In genomic region chr15:78571554-78572269, GRCm38 (mm10) we compare ENCODE assay signal across 10 mouse cellular contexts. TPM values are rescaled to one million over a fixed set of nuclear protein-coding genes. Genes with fewer than 3 reads are reported as not detected.
A peak's percentile ranks its signal among the peaks of the same experiment; 100 is the strongest.
DNase-seq lines count a peak whose midpoint lies in the region; ATAC-seq lines count a peak whose summit lies in the region.
"Had no signal": no experiment of that assay in that cellular context is flagged by ENCODE, and none has a peak within 500 bp of the region (broad histone marks: within the 10 kb centered on the region; RNA-seq: fewer than 3 reads in every experiment).

No protein-coding gene starts in this region.

- peak overlapping the region; percentile 32 for H3K4me2 ChIP-seq in heart, embryonic 16.5 days (ENCODE audit: low read depth, low read length)
- no peak overlapping the region for H3K4me2 ChIP-seq in kidney, embryonic 16.5 days (replicated peaks; ENCODE audit: low read depth, low read length)
- H3K4me2 ChIP-seq: neural tube, embryonic 13.5 days had no signal

- H3K36me3 ChIP-seq in heart, embryonic 16.5 days (ENCODE audit: control insufficient read depth, insufficient read depth) = no peaks in the 10 kb centered on the region
- H3K36me3 ChIP-seq in kidney, embryonic 16.5 days (ENCODE audit: insufficient read depth, low read length) = no peaks in the 10 kb centered on the region
- H3K36me3 ChIP-seq: neural tube, embryonic 13.5 days had no signal

- H3K4me3 ChIP-seq in heart, embryonic 16.5 days (ENCODE audit: low read length) = peak overlapping the region; percentile 42
- no peak overlapping the region for H3K4me3 ChIP-seq in kidney, embryonic 16.5 days (ENCODE audit: low read length)
- H3K4me3 ChIP-seq: neural tube, embryonic 13.5 days had no signal

- no peaks in the 10 kb centered on the region for H3K27me3 ChIP-seq in heart, embryonic 16.5 days (ENCODE audit: control insufficient read depth, insufficient read depth, low read length)
- no peaks in the 10 kb centered on the region for H3K27me3 ChIP-seq in kidney, embryonic 16.5 days (ENCODE audit: insufficient read depth, low read length)

- peak; percentile 70 for ATAC-seq in heart, embryonic 16.5 days (replicated peaks; ENCODE audit: extremely low read depth, insufficient read depth, low FRiP score)
- ATAC-seq in kidney, embryonic 16.5 days (ENCODE audit: low FRiP score, low TSS enrichment) = no peak
- ATAC-seq: forebrain, embryonic 14.5 days had no signal

- peaks cover 14% of the 10 kb centered on the region for H3K4me1 ChIP-seq in heart, embryonic 16.5 days (ENCODE audit: control insufficient read depth, insufficient read depth, low read length)
- no peaks in the 10 kb centered on the region for H3K4me1 ChIP-seq in kidney, embryonic 16.5 days (ENCODE audit: insufficient read depth, low read length)
- H3K4me1 ChIP-seq: neural tube, embryonic 13.5 days had no signal

- no peaks in the 10 kb centered on the region for H3K9me3 ChIP-seq in heart, embryonic 16.5 days (replicated peaks; ENCODE audit: control insufficient read depth, low read length)
- no peaks in the 10 kb centered on the region for H3K9me3 ChIP-seq in kidney, embryonic 16.5 days (ENCODE audit: low read length)
- H3K9me3 ChIP-seq: neural tube, embryonic 13.5 days had no signal

- intact Hi-C loops in heart, postnatal 25 days (cut with DNase I) = no loop called here

- WGBS in heart, embryonic 16.5 days = 20% methylated on average over 16 of the region's 16 CpGs
- 50% methylated on average over 16 of the region's 16 CpGs for WGBS in kidney, embryonic 16.5 days

- DNase-seq in heart, adult 11 months = peak; percentile 95
- no peak for DNase-seq in heart, postnatal 25 days (ENCODE audit: low spot score)
- peak; percentile 68 for DNase-seq in lung, postnatal 36 days
- peak; percentile 83 for DNase-seq in thymus, postnatal 10 days (ENCODE audit: low spot score in 2 of 2)
- no peak for DNase-seq in cerebellum, adult 8-10 months
- DNase-seq in kidney, postnatal 25 days = no peak

- peak overlapping the region; percentile 66 for H3K27ac ChIP-seq in heart, embryonic 16.5 days (ENCODE audit: low read length)
- no peak overlapping the region for H3K27ac ChIP-seq in kidney, embryonic 16.5 days (ENCODE audit: low read length)
- H3K27ac ChIP-seq: neural tube, embryonic 13.5 days had no signal

- peak overlapping the region; percentile 53 for H3K9ac ChIP-seq in heart, embryonic 16.5 days (ENCODE audit: low read length)
- H3K9ac ChIP-seq in kidney, embryonic 16.5 days (replicated peaks; ENCODE audit: low read length) = no peak overlapping the region
- H3K9ac ChIP-seq: neural tube, embryonic 13.5 days had no signal

RNA-seq across cellular contexts. Expression of gene Rac2, which starts 0.9 kb away (rescaled TPM):
- total RNA-seq in heart, postnatal 25 days (2021) = 1 to 10 TPM; 5.1 to 5.6 TPM
- polyA plus RNA-seq in heart, embryonic 16.5 days (2015; fragmentation: Nextera tagmentation; extraction: Ambion mirVana) = 38.2 and 88.5 TPM in 2 replicates
- polyA plus RNA-seq in kidney, embryonic 16.5 days (2015; fragmentation: Nextera tagmentation; extraction: Ambion mirVana) = 8.3 and 10.4 TPM in 2 replicates

RNA-seq across cellular contexts. Expression of gene Cyth4, which starts 25.1 kb away (rescaled TPM):
- total RNA-seq in heart, postnatal 25 days (2021) = 1 to 10 TPM; 5.5 to 5.8 TPM
- 7.0 and 9.6 TPM in 2 replicates for polyA plus RNA-seq in heart, embryonic 16.5 days (2015; fragmentation: Nextera tagmentation; extraction: Ambion mirVana)
- polyA plus RNA-seq in kidney, embryonic 16.5 days (2015; fragmentation: Nextera tagmentation; extraction: Ambion mirVana) = 7.7 and 8.3 TPM in 2 replicates

RNA-seq across cellular contexts. Expression of gene Sstr3, which starts 27.2 kb away (rescaled TPM):
- total RNA-seq in heart, postnatal 25 days (2021) = not detected
- 0.09 TPM in 1 of 2 replicates, not detected in the other for polyA plus RNA-seq in heart, embryonic 16.5 days (2015; fragmentation: Nextera tagmentation; extraction: Ambion mirVana)
- polyA plus RNA-seq in kidney, embryonic 16.5 days (2015; fragmentation: Nextera tagmentation; extraction: Ambion mirVana) = 0.36 and 0.69 TPM in 2 replicates

RNA-seq across cellular contexts. Expression of gene C1qtnf6, which starts 40.5 kb away (rescaled TPM):
- total RNA-seq in heart, postnatal 25 days (2021) = 10 to 100 TPM; 56.6 to 59.4 TPM
- polyA plus RNA-seq in heart, embryonic 16.5 days (2015; fragmentation: Nextera tagmentation; extraction: Ambion mirVana) = 33.1 and 33.5 TPM in 2 replicates
- 33.2 and 33.7 TPM in 2 replicates for polyA plus RNA-seq in kidney, embryonic 16.5 days (2015; fragmentation: Nextera tagmentation; extraction: Ambion mirVana)

Comparison
In these comparisons a context has a peak if more than half of its experiments do, and no peak if none do; other contexts are left out.
1. DNase-seq: peak in heart, adult 11 months (single experiment), lung, postnatal 36 days (single experiment) and thymus, postnatal 10 days (2 of 2); none in heart, postnatal 25 days (single experiment), cerebellum, adult 8-10 months (single experiment) and kidney, postnatal 25 days (0 of 2).